Mouse (Mus musculus): ENCODE data around the gene Itprid1.

DNA sequence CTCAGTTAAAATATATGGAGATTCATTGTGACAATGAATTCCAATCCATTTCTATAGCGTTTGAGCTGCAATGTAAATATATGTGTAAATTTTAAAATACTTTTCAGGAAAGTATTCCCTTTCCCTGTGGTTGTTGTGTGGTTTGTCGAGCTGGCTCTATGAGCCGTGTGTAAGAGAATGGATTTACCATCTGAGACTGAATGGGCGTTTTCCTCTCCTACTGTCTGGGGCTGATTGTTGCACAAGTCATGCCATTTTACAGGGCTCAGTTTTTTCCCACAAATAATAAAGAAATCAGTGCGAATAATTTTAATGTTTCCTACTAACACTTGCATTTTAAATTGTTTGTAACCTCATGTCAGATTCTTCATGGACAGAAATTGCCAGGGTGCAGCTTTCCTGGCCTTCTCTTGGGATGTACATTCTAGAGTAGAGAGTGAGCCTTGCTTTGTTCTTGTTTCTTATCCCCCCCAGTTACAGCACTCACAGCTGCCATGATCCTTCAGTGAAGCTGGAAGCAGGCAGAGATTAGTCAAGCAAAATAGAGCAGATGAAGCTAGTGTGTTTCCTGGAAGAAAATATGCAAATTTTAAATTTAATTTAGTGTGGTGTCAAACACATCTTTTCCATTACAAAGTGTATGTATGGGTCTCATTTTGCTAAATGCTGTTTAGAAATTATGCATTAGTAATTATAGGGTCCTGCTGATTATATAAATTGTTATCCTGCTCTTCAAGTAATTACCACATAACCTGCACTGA lies 65.1 kb downstream of the Itprid1 start:
- TF ChIP-seq CTCF (IDR thresholded peaks at IDR 0.05; ENCODE audit: low read depth) (no peak), EP300 (IDR thresholded peaks at IDR 0.05; ENCODE audit: low read depth) (no peak)

All from heart, postnatal 0 days (tissue).